Mouse (Mus musculus) myocyte (in vitro differentiated cells): ENCODE data around the gene Fam129a.

Experiments used
- CEBPB ChIP-seq: IDR thresholded peaks from 2 replicates; pipeline ENCODE4 v1.6.1; 2011; ENCODE audit warnings: mild to moderate bottlenecking, moderate library complexity; ENCODE audit not compliant: poor library complexity, insufficient read depth, severe bottlenecking
- E2F4 ChIP-seq: IDR thresholded peaks from one replicate; pipeline ENCODE4 v1.6.1; 2011; ENCODE audit warnings: mild to moderate bottlenecking, control low read depth, moderate library complexity; ENCODE audit not compliant: insufficient read depth
- MAX ChIP-seq: IDR thresholded peaks from one replicate; pipeline ENCODE4 v1.6.1; 2011; ENCODE audit warnings: low read depth, mild to moderate bottlenecking, control low read depth
- MYOD1 ChIP-seq, 3 experiments: IDR thresholded peaks; one replicate each; pipeline ENCODE4 v1.6.1; 2011; ENCODE audit warnings: control low read depth in 2 of 3, low read depth in 2 of 3, mild to moderate bottlenecking in 2 of 3, moderate library complexity in 1 of 3; ENCODE audit not compliant: insufficient read length in 2 of 3, control insufficient read depth in 1 of 3
- POLR2A ChIP-seq: IDR thresholded peaks from one replicate; pipeline ENCODE4 v1.6.1; 2011; ENCODE audit warnings: low read depth, mild to moderate bottlenecking, control low read depth, moderate library complexity; ENCODE audit not compliant: insufficient read length
- POLR2AphosphoS2 ChIP-seq: IDR thresholded peaks from one replicate; pipeline ENCODE4 v1.6.1; 2011; ENCODE audit warnings: low read depth, control low read depth; ENCODE audit not compliant: insufficient read length
- REST ChIP-seq: IDR thresholded peaks from one replicate; pipeline ENCODE4 v1.6.1; 2011; ENCODE audit warnings: mild to moderate bottlenecking, control low read depth, moderate library complexity; ENCODE audit not compliant: insufficient read depth, insufficient read length
- SRF ChIP-seq: IDR thresholded peaks from one replicate; pipeline ENCODE4 v1.6.1; 2011; ENCODE audit warnings: low read depth; ENCODE audit not compliant: control insufficient read depth, insufficient read length
- TCF12 ChIP-seq: IDR thresholded peaks from one replicate; pipeline ENCODE4 v1.6.1; 2011; ENCODE audit warnings: mild to moderate bottlenecking, control low read depth; ENCODE audit not compliant: poor library complexity, insufficient read depth, severe bottlenecking
- USF1 ChIP-seq: IDR thresholded peaks from one replicate; pipeline ENCODE4 v1.6.1; 2011; ENCODE audit warnings: low read depth, mild to moderate bottlenecking, control low read depth, moderate library complexity

GRCm38 (mm10) chr1:151550587-151551479 is 20.2 kb upstream of the Fam129a start:
- no peak for TF ChIP-seq POLR2AphosphoS2
- no peak for TF ChIP-seq USF1
- no peak for TF ChIP-seq POLR2A
- TF ChIP-seq MAX: no peak
- no peak for TF ChIP-seq SRF
- TF ChIP-seq E2F4: no peak
- TF ChIP-seq REST: no peak
- no peak for TF ChIP-seq TCF12
- no peak for TF ChIP-seq MYOD1 (IDR thresholded peaks at IDR 0.05; ENCODE audit: control insufficient read depth in 1 of 3, insufficient read length in 2 of 3, low read depth in 2 of 3)
- TF ChIP-seq CEBPB: no peak
